Mouse (Mus musculus): ENCODE data around the gene Cry1.

Cry1 gene

DNA sequence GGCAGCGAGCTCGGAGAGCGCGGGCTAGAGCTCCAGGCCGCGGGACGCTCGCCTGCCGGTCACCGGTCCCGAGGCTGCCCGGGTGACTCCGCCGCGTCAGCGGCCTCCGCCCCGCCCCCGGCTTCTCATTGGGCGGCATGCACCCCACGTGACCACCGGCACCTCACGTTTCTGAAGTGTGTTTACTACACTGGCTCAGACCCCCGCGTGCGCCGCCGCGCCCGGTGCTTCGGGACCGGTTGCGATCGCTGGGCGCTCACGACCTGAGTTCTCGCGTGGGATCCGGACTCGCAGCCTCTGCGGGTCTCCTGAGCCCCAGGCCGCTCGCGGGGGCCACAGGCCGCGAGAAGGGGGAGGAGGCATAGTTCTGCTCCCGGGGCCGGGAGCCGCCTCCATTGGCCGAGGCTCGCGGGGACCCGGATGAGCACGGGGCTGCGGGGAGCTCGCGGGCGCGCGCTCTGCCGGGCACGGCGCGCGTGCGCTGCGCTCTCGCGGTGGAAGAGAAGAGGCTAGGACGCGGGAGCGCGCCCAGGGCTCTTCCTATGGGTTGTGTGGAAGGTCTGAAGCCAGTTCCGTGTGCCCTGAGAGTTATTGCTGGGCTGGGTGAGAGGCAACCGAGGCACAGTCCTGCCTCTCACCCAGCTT is at the start of gene Cry1:
Gene Cry1 (minus strand): TSS at position 101 of the 645 bp plus-strand sequence.
- DNase-seq (ENCODE audit: low read depth), result peak; percentile 88

DNA sequence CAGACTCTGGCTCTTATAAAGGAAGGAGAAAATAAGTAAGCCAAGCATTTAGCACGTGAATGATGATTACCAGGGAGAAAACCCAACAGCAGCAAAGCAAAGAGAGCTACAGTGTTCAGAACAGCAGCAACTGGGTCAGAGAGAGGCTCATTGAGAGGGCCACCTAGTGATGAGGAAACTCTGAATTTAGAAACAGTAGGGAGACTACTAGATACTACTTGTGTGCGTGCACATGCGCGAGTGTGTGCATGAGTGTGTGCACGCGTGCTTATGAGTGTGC is 36.8 kb upstream of the Cry1 start:
- DNase-seq (ENCODE audit: low read depth), result no peak

DNA sequence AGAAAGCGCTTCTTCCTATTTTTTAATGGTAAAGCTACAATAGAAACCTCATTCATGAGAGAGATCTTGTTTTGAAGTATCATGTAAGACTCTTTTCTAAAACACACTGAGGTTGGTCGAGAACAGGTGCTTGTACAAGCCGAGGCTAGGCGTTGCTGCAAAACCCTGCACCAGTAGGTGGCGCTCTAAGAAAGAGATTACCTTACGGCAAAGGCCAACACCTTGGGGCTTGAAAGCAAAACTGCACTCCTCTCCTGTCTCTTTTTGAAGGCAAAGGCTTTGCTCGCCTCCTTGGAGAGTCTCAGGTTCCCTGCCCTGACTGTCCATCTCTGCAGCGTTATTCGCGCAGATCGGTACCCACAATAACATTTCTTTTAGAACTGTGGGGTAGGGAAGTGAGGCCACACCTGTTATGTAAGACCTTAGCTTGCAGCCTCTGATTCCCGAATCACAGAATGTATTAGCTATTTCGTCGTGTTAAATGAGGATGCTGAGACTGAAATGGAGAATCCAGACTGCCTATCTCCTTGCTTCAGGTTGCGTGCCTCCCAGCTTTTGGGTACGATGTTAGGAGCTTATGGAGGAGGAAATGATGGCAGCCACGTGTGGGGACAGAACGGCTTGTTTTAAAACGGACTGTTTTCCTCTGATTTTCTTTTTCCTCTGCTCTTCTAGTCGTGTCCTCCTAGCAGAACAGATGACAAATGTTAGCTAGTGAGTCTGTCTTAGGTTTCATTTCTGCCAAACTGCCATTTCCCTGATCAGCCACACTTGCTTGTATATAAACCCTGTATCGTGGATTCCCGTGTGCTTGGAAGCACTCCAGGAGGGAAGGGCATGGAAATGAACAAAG is 36.3 kb upstream of the Cry1 start:
- peak; percentile 42 for DNase-seq (ENCODE audit: low read depth)

DNA sequence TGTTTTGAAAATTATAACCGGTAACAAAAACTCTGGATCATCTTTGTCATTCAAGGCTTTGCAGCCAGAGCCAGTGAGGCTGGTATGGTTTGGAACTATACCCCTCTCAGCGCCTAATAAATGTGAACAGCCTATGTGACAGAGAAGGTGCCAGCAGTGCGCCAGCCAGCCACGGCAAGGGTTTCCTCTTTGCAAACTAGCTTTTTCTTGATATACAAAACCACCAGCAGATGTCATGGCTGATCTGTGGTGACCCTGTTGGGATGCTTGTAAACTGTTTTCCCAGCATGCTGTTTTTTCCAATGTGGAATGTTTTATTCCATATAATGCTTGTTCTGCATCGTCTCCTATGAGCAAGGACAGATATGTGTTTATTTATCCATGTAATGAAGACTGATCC is 30.0 kb upstream of the Cry1 start:
- DNase-seq (ENCODE audit: low read depth), result no peak

DNA sequence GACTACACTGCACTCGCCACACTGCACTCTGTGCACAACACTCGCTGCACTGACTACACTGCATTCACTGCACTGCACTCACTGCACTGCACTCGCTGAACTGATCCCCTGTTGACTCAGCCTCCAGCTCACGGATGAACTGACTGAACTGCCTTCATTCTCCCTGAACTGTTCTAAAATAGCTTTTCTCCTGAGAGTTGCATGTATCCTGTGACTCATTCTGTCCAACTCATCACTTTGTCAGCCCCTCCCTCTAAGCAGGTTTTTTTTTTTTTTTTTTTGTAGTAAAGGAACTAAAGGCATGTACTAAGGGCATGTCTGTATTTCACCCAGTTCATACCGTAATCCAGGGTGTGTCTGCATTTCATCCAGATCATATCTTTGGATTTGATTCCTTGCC is 26.8 kb upstream of the Cry1 start:
- no peak for DNase-seq (ENCODE audit: low read depth)

DNA sequence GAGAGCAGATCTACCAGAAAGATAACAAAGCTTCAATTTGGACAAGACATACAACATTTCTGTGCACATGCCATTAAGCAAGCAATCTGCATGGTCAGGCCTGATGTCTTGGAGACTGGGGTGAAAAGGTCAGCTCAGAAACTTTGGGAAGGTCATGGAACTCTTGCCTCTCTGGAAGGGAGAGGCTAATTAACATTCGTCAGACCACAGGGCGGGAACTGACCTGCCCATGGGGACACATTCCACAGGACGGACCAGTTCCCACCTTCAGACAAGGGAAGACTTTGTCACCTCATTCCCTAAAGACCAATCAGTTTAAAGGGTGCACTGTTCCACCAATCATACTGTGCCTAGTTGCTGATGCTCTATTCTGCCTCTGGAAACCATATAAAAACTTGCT is 25.3 kb upstream of the Cry1 start:
- DNase-seq (ENCODE audit: low read depth), result no peak

DNA sequence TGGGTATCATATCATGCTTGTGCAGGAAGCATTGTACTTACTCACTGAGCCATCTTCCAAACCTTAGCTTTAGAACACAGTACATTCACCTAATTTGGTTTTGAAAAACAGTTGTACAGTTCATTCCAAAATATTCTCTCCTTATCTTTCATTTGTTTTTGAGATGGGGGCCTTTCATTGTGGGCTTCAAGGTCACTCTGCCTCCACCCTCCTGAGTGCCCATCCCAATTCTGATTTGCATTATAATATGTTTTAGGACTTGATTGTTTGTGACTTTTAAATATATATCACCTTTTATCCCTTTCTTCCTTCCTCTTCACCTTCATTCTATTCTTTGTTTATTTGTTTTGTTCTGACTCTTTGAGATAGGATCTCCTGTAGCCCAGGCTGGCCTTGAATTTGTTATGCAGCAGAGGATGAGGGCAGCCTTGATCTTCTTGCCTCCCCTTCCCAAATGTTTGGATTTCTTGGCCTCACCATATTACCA is 24.3 kb upstream of the Cry1 start:
- no peak for DNase-seq (ENCODE audit: low read depth)

DNA sequence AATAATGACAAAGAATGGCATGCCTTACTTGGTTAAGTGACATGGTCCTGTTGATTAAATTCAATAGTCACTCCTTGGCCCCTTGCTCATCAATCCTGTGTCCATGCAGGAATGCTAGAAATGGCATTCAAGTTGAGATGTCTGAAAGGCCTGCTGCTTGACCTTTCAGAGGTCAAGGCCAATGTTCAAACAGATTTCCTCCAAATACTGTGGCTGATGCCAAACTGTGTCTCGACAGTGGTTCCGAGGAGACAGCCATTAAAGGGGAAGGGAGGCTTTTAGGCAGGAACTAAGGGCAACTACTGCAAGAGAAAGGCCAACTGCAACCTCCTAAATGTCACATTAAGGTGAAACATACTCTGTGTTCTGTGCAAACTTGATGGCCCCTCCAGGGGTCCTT is 20.5 kb upstream of the Cry1 start:
- no peak for DNase-seq (ENCODE audit: low read depth)

DNA sequence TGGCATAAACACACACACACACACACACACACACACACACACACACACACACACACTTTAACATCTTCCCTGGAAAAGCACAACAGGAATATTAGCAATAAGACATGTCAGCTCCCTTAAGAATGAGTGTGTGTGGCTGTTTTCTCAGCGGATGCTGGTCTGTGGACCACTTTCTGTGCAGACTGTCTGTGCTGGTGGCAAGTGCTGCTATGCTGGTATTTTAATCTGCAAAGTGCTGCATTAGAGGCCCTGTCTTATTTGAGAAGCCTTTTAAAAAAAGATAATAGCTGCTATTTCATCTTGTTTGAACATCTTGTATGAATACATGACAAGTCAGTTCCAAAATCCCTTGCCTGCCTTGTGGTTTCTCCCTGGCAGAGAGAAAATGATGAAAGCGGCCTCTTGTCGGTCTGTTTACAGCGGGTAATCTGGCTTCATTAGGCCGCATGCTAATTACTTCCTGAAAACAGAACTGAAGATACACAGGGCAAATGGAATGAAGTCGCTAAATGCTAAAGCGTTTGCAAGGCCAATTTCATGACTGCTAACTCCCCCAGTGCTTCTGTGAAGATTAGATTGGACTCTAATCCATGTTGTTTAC is 19.5 kb upstream of the Cry1 start:
- no peak for DNase-seq (ENCODE audit: low read depth)

DNA sequence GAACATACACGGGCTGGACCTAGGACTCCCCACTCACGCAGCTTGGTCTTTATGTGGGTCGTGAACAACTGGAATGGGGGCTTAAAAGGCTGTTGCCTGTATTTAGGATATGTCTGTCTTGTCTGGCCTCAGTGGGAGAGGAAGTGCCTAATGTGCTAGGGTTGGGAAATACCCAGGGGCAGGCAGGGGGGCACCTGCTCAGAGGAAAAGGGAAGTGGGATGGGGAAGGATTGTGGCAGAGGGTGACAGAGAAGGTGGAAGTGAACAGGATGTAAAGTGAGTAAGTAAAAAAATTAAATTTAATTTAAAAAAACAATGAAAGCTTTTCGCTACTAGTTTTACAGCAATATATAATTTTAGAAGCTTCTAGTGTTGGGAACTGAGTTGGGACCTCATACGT is 9.7 kb upstream of the Cry1 start:
- no peak for DNase-seq (ENCODE audit: low read depth)

DNA sequence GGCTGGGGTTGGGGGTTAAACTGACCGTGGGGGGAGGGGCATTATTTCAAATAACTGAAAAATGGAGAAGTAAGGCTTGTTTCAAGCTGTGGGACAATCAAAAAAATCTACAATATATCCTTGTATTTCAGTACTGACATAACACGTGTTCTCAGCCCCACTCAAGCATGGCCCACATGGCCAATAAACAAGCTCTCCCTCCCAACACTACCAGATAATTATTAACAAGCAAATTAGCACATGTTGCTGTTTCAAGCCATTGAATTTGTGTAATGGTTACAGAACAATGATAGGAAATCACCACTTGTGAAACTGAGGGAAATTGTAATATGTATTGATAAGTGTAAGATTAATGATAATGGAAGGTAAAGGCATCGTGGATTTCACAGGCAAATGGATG is 8.5 kb upstream of the Cry1 start:
- no peak for DNase-seq (ENCODE audit: low read depth)

DNA sequence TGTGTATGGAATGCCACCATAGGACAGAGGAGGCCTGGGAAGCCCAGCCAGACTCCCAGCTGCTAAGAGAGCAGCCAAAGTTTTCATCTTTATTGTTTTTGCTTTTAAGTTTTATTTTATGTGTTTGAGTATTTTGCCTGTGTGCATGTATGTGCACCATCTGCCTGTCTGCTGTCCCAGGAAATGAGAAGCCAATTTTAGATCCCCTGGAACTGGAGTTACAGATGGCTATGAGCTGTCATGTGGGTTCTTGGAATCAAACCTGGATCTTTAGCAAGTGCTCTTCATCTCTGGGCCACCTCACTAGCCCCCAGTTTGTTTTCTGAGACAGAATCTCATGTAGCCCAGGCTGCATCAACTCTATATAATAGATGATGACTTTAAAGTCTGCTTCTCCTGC is 5.8 kb upstream of the Cry1 start:
- no peak for DNase-seq (ENCODE audit: low read depth)

DNA sequence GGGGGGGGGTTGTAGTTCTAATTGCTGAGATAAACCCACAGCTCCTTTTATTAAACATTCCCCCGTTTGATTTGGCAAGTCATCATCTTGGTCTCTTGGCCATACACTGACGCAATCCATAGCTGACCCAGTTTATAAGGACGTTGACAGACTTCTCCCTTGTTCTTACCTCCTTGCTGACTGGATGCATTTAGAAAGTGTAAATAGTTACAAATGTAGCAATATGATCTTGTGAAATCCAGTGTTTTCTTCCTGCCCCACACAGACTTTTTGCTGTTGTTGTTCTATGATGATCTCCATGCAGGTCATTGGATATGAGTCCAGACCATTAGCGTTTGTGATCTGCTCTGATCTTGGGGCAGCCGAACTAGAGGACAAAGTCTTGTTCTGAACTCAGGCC is 5.1 kb upstream of the Cry1 start:
- no peak for DNase-seq (ENCODE audit: low read depth)

DNA sequence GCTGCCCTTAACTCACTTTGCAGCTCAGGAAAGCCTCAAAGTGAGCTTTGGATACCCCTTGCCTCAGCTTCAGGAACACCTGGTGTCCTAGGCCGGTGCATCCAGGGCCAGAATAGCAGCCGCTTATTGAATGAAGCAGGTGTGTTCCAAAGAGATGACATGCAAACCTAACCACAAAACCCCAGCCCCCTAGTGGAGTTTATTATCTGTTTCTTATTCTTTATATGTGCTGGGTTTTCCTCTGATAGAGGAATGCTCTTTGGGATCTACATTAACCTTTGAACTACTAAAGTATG is 1.6 kb upstream of the Cry1 start:
- no peak for DNase-seq (ENCODE audit: low read depth)

DNA sequence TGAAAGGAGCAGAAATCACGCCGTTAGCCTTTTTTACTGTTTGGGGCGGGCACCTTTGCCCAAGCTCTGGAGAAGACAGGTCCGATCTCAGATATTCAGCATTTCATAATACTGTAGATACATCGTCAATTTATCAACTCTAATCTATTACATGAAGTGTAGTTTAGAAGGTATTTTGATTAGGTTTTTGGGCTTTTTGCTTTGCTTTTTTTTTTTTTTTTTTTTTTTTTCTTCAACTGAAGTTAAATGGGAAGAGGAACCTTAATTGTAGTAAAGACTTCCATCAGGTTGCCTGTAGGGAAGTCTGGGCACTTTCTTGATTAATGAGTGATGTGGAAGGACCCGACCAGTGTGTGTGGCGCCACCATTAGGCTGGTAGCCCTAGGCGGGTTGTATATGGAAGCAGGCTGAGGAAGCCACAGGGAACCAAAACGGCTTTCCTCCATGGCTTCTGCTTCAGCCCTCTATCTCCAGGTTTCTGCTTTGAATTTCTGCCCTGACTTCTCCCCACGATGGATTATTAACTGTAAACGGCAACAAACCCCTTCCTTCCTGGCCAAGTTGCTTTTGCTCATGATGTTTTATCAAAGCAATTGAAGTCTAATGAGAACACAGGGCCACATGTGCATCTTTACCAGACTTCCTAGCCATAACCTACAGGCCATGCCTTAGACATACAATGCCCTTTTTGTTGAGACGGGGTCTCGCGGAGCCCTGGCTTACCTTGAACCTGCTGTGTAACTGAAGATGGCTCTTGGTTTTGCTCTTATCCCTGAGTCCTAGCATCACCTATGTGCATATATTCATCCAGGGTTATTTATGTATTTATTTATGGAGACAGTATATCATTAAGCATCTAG is 1.0 kb upstream of the Cry1 start:
- no peak for DNase-seq (ENCODE audit: low read depth)

DNA sequence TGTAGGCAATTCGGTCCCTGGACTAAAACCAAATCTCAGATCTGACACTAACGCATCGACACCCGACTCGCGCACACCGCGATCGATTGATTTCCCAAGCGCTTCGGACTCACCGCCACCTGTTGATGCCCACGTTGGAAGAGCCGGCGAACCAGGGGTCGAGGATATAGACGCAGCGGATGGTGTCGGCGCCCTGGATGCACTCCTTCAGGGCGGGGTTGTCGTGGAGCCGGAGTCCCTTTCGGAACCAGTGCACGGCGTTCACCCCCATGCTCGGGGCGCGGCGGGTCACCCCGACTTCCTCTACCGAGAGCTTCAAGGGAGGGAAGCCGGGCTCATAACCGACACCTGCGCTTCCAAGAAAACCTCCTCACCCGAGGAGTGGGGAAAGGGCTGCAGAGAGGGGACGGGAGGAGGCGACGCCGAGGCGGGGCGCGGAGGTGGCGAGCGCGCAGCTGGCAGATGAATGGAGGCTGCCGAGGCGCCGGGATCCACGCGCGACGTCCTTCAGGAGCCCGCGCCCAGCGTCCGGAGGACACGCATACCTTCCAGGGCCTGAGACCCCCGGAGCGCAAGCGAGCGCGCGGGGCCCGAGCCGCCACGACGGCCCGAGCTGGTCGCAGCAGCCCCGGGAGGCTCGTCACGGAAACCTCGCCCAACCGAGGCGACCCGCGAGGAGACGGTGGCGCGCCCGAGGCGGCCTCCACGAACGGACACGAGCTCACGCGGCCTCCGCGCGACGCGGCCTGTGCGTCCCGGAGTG is 482 bp downstream of the Cry1 start:
- DNase-seq (ENCODE audit: low read depth), result no peak

DNA sequence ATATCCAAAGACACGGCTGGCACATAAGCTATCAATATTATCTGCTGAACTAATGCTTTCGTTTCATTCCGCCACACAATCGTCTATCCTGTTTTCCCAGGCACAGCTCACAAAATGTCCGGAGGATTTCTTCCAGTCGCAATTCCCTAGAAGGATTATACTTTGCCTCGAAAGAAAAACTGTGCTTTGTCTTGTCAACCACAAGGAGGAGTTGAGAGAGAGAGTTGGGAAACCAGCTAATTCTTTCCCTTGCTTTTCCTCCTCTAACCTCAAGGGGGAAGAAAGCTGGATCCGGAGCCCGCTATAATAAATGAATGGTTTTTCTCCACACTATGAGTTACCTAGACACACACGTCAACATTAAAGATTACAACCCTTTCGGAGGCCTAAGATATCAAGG is 1.2 kb downstream of the Cry1 start:
- DNase-seq (ENCODE audit: low read depth), result peak; percentile 49

DNA sequence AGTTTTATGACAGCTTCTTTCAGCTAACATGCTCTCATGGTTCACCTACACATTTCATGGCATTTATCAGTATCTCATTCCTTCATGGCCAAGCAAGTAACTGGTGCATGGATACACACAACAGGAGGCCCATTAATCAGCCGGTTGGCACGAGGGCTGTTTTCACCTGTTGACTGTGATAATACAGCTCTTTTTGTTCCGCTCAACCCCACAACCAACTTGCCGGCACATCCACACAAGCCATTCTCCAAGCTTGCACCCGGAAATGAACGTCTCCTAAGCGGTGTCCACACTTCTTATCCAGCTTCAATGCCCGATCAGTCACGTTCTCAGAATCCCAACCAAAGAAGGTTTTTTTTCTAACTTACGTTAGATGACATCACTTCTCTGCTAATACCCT is 2.1 kb downstream of the Cry1 start:
- DNase-seq (ENCODE audit: low read depth), result no peak

DNA sequence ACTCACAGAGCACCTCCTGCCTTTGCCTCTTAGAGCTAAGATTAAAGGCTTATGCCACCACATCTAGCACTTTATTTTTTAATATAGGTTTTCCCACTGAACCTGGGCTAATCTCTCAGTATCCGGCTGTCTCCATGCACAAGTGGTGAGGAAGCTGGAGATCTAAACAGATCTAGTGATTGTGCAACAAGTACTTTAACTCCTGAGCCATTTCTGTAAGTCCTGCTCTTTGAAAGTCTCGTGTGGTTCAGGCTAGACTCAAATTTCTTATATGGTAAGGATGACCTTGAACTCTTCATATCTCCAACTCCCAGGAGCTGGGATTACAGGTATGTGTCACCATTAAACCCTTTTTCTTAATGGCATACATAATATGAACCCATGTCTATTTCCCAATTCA is 8.2 kb downstream of the Cry1 start:
- DNase-seq (ENCODE audit: low read depth), result no peak

DNA sequence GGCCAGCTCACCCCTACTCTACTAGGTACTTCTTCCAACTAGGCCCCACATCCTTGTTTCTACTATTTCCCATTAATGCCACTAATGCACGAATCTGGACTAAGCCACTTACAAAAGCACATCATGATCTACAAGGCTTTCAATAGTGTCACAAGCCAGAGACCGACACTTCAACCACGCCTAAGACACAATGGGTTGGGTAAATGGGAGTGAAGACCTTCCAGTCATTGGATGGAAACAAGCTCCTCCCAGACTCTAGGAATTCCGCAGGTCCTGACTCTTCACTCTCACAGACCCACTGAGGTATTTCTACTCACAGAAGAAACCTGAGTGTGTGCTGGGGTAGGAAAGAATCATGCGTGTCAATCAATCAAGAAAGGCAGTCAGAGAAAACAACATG is 19.6 kb downstream of the Cry1 start:
- no peak for DNase-seq (ENCODE audit: low read depth)

DNA sequence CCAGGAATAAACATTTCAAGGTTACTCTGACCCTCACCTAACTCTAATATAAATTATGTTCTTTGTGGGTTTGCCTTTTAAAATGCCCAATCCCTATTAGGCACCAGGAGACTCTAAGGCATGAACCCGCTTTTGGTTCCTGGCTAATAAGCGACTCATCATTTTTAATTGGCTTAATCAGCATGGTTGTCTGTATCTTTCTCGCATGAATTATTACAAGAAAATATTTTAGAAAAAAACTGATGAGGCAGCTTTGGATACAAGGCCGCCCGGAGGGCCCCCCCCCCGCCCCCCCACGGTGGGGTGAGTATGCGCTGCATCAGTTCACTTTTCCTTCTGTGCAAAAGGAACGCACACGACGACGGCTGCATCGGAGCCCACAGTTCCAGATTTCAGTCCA is 20.1 kb downstream of the Cry1 start:
- DNase-seq (ENCODE audit: low read depth), result no peak

DNA sequence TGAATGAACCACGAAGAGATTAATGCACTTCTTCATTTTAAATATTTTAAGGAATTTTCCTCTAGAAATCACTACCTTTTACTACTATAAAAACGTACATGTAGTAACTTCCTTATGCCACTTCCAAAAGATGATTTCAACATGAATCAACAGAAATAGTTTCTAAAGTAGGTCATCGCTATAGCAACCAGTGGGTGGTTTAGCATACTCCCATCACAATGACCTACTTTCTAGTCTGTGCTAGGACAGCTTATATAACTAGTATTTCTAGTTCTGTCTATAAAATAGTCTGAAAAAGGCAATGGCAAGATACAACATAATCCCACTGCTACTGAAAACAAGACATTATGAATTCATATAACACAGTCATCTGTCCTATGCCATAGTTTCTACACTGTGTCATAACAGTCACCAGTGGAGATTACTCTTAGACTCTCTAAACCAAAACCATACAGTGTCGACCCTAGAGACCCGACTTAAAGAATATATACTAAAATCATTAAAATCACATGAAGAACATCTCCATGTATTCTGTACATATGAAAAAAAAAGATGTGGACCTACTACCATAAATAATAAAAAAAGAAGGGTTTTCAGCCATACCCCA is 23.0 kb downstream of the Cry1 start:
- peak; percentile 47 for DNase-seq (ENCODE audit: low read depth)

Measured in fibroblast of lung, adult 2 months (primary cell).